Mouse (Mus musculus) testis, adult 2 months (tissue): Measurements from ENCODE around the gene Mier2. TPM values are rescaled to one million over a fixed set of nuclear protein-coding genes. Genes with fewer than 3 reads are reported as not detected.

Experiments used
- H3K27ac ChIP-seq: fragments of 200-500 bp; 2 replicates; pipeline ENCODE4 v1.5.1; 2012; ENCODE audit warnings: low read depth, low read length; ENCODE audit not compliant: control insufficient read depth, insufficient read depth
- H3K27me3 ChIP-seq: fragments of 200-500 bp; 2 replicates; pipeline ENCODE4 v1.6.1; 2012; ENCODE audit warnings: mild to moderate bottlenecking, low read length, moderate library complexity; ENCODE audit not compliant: control insufficient read depth, insufficient read depth
- H3K36me3 ChIP-seq: fragments of 200-500 bp; 2 replicates; pipeline ENCODE4 v1.6.1; 2012; ENCODE audit warnings: mild to moderate bottlenecking, low read length; ENCODE audit not compliant: control insufficient read depth, insufficient read depth
- H3K4me1 ChIP-seq: fragments of 200-500 bp; 2 replicates; pipeline ENCODE4 v1.6.1; 2012; ENCODE audit warnings: low read length; ENCODE audit not compliant: control insufficient read depth, insufficient read depth
- H3K4me3 ChIP-seq: fragments of 200-500 bp; 2 replicates; pipeline ENCODE4 v1.5.1; 2012; ENCODE audit warnings: low read depth, mild to moderate bottlenecking, low read length, moderate library complexity, mixed read lengths; ENCODE audit not compliant: control insufficient read depth
- CTCF ChIP-seq: fragments of 200-500 bp; IDR thresholded peaks from 2 replicates; pipeline ENCODE4 v1.5.1; 2012; ENCODE audit warnings: low read depth, mild to moderate bottlenecking, inconsistent platforms, low read length, moderate library complexity; ENCODE audit not compliant: control insufficient read depth, insufficient read depth, insufficient replicate concordance
- POLR2A ChIP-seq: fragments of 200-500 bp; IDR thresholded peaks from 2 replicates; pipeline ENCODE4 v1.6.1; 2012; ENCODE audit warnings: low read depth, mild to moderate bottlenecking, inconsistent platforms, low read length, moderate library complexity; ENCODE audit not compliant: control insufficient read depth
- polyA plus RNA-seq: library from polyadenylated mRNA; depleted of rRNA; stranded (reverse); fragments of >200 nt; gene quantifications from 2 replicates; pipeline ENCODE4 v1.2.3, GENCODE M21; 2012

Gene Mier2
- polyA plus RNA-seq, 1 experiment, result 28.0 TPM

- Histone ChIP-seq H3K4me3 (no peak overlapping the region), H3K36me3 (no peaks in the 10 kb centered on the region), H3K27ac (no peak overlapping the region), H3K4me1 (no peaks in the 10 kb centered on the region), H3K27me3 (no peaks in the 10 kb centered on the region)
- TF ChIP-seq CTCF, result no peak
- no peak for TF ChIP-seq POLR2A
Observed at GRCm38 (mm10) chr10:79527453-79527845, 27.6 kb downstream of the Mier2 start.

- TF ChIP-seq POLR2A (no peak), CTCF (no peak)
- Histone ChIP-seq H3K27me3 (no peaks in the 10 kb centered on the region), H3K27ac (no peak overlapping the region), H3K4me1 (no peaks in the 10 kb centered on the region), H3K4me3 (no peak overlapping the region), H3K36me3 (no peaks in the 10 kb centered on the region)
Observed at GRCm38 (mm10) chr10:79526661-79527452, 28.1 kb downstream of the Mier2 start.

- Histone ChIP-seq H3K27me3 (no peaks in the 10 kb centered on the region), H3K27ac (no peak overlapping the region), H3K36me3 (no peaks in the 10 kb centered on the region), H3K4me1 (no peaks in the 10 kb centered on the region), H3K4me3 (peak overlapping the region; percentile 44)
- no peak for TF ChIP-seq CTCF
- no peak for TF ChIP-seq POLR2A
Observed at GRCm38 (mm10) chr10:79525456-79526325, 29.3 kb downstream of the Mier2 start.

- Histone ChIP-seq H3K4me1 (no peaks in the 10 kb centered on the region), H3K27me3 (no peaks in the 10 kb centered on the region), H3K36me3 (no peaks in the 10 kb centered on the region), H3K27ac (no peak overlapping the region), H3K4me3 (no peak overlapping the region; the same call in 1 of the 2 replicates)
- TF ChIP-seq POLR2A (no peak), CTCF (no peak)
Observed at GRCm38 (mm10) chr10:79524433-79524832, 30.6 kb downstream of the Mier2 start.

GRCm38 (mm10) chr10:79506709-79507108 is 48.3 kb downstream of the Mier2 start:
- Histone ChIP-seq H3K36me3 (no peaks in the 10 kb centered on the region), H3K27me3 (no peaks in the 10 kb centered on the region), H3K4me3 (no peak overlapping the region), H3K27ac (no peak overlapping the region), H3K4me1 (no peaks in the 10 kb centered on the region)
- TF ChIP-seq POLR2A (no peak), CTCF (no peak)

GRCm38 (mm10) chr10:79502830-79503644 is 52.0 kb downstream of the Mier2 start:
- no peaks in the 10 kb centered on the region for H3K36me3 ChIP-seq
- H3K4me3 ChIP-seq, result no peak overlapping the region
- H3K27me3 ChIP-seq, result no peaks in the 10 kb centered on the region
- TF ChIP-seq CTCF (no peak), POLR2A (no peak)
- H3K27ac ChIP-seq, result no peak overlapping the region
- H3K4me1 ChIP-seq, result no peaks in the 10 kb centered on the region
